Mouse (Mus musculus) cerebellum, adult 2 months (tissue): ENCODE data around the gene Cks1b. TPM values are rescaled to one million over a fixed set of nuclear protein-coding genes. Genes with fewer than 3 reads are reported as not detected.

ENCODE experiments used
- DNase-seq, 2 experiments: peaks; one replicate each; pipeline ENCODE4 v3.0.0; 2021
- H3K27ac ChIP-seq: fragments of 200-500 bp; 2 replicates; pipeline ENCODE4 v1.5.1; 2012; ENCODE audit warnings: low read length, control low read depth, inconsistent platforms; ENCODE audit not compliant: insufficient read depth
- H3K27me3 ChIP-seq: fragments of 200-500 bp; 2 replicates; pipeline ENCODE4 v1.6.1; 2012; ENCODE audit warnings: inconsistent platforms, mild to moderate bottlenecking, low read length, moderate library complexity; ENCODE audit not compliant: control insufficient read depth, insufficient read depth
- H3K4me1 ChIP-seq: fragments of 200-500 bp; 2 replicates; pipeline ENCODE4 v1.6.1; 2011; ENCODE audit warnings: low read length; ENCODE audit not compliant: control insufficient read depth, insufficient read depth
- H3K4me3 ChIP-seq: fragments of 200-500 bp; replicated peaks from 2 replicates; pipeline ENCODE3; 2011; ENCODE audit warnings: mild to moderate bottlenecking, low read depth, low read length, control low read depth; ENCODE audit not compliant: insufficient read depth
- CTCF ChIP-seq: fragments of 200-500 bp; IDR thresholded peaks from 2 replicates; pipeline ENCODE4 v1.5.1; 2011; ENCODE audit warnings: low read depth, mild to moderate bottlenecking, control low read depth, low read length, moderate library complexity, borderline replicate concordance; ENCODE audit not compliant: insufficient read depth
- POLR2A ChIP-seq: fragments of 200-500 bp; IDR thresholded peaks from 2 replicates; pipeline ENCODE4 v1.6.1; 2011; ENCODE audit warnings: low read length, control low read depth, borderline replicate concordance; ENCODE audit not compliant: insufficient read depth
- WGBS: fragments of 180-500 bp; shearing (Covaris S2); methylation state at CpG from one replicate; pipeline ENCODE4 v1.1.7; 2018; 5-methylcytosine and 5-hydroxymethylcytosine counted together
- polyA plus RNA-seq: library from polyadenylated mRNA; depleted of rRNA; stranded (reverse); fragments of >200 nt; gene quantifications from 2 replicates; pipeline ENCODE4 v1.2.3, GENCODE M21; 2012

Gene Cks1b
- polyA plus RNA-seq, 1 experiment: 7.0 TPM

DNA sequence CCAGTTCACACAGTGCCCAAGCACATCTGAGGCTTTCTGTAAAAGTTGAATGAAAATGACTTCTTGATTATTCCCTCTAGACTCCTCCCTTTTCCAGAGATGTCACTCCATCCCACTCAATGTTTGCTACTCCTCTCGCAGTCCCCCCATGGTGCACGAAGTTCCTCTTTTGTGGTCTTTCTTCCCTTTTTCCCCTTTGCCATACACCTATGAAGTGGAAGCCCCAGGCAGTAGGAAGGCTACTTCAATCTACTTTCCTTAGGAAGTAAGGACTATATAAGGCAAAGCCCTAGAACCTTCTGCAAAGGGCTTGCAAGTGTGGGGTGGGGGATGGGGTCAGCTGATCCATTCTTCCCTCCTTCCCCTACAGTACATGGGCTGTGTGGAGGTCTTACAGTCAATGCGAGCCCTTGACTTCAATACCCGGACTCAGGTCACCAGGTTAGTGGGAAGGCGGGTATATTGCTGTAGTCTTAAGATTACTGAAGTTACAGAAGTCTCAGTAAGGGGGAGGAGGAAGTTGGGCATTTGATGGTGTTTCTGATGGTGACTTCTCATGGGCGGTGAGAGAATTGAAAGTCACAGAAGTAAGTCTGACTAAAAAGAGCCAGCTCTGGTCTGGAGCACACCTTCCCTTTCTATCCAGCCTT is 4.5 kb upstream of the Cks1b start:
- no peaks in the 10 kb centered on the region for H3K27me3 ChIP-seq
- WGBS: 82% methylated on average over 6 of the region's 6 CpGs
- no peak overlapping the region for H3K4me3 ChIP-seq
- no peak overlapping the region for H3K27ac ChIP-seq
- DNase-seq: no peak
- H3K4me1 ChIP-seq: 0 out of 2 replicates have a peak, but pooled peaks cover 7% of the 10 kb centered on the region
- TF ChIP-seq POLR2A: no peak
- TF ChIP-seq CTCF: no peak

DNA sequence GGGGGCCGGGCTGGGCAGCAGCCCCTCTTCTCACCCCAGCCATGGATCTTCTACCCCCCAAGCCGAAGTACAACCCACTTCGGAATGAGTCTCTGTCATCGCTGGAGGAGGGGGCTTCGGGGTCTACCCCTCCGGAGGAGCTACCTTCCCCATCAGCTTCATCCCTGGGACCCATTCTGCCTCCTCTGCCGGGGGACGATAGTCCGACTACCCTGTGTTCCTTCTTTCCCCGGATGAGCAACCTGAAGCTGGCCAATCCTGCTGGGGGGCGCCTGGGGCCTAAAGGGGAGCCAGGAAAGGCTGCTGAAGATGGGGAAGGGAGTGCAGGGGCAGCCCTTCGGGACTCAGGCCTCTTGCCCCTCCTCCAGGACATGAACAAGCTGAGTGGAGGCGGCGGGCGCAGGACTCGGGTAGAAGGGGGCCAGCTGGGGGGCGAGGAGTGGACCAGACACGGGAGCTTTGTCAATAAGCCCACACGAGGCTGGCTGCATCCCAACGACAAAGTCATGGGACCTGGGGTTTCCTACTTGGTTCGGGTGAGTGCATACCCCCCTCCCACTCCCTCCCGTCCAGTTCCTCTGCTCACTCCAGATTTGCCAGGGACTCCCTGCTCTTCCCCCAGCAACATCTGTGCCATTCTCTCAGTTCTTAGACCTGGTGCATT is 3.8 kb upstream of the Cks1b start:
- Histone ChIP-seq H3K27ac (no peak overlapping the region), H3K4me3 (peak overlapping the region; percentile 37), H3K27me3 (no peaks in the 10 kb centered on the region)

DNA sequence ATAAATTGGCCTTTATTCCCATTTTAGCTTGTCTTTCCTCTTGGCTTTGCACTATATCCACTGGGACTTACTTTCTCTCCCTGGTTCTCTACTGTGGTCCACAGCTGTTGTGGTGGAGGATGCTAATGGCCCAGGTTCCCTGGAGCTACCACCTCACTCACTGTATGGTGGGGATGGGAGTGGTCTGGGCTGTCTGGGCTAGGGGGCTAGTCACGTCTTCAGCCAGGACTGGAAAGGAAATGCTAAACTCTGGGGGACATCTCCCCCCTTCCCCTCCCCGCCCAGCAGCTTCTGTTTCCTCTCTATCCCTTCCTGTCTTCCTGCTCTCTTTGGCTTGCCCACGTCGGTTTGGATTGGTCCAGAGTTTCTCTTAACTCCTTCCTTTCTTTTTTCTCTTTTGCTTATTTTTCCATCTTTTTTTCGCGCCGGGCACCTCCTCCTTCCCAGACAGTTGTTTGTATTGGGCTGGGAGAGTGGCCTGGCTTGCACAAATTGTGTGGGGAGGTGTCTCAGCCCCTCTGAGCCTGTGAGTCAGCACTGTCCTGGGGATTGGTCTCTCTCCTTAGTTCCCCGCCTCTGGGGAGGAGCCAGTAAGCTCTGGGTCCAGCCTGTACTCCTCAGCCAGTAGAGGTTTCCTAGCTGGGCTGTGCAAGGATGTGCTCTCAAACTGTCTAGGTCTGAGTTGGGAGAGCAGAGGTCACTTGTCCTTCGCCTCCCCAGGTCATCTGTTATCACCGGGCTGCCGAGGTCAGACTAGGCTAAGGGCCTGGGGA is 3.0 kb upstream of the Cks1b start:
- Histone ChIP-seq H3K4me3 (peak overlapping the region; percentile 28), H3K27me3 (no peaks in the 10 kb centered on the region), H3K27ac (no peak overlapping the region), H3K4me1 (0 out of 2 replicates have a peak, but pooled peaks cover 7% of the 10 kb centered on the region)
- DNase-seq: peak; percentile 57 to 69
- TF ChIP-seq CTCF (no peak), POLR2A (peak; percentile 34; the same call in 1 of the 2 replicates)
- WGBS: 12% methylated on average over 11 of the region's 11 CpGs

More for the DNA sequence above, 3.8 kb upstream of the Cks1b start:
- DNase-seq: no peak
- 0 out of 2 replicates have a peak, but pooled peaks cover 7% of the 10 kb centered on the region for H3K4me1 ChIP-seq
- no peak for TF ChIP-seq CTCF
- TF ChIP-seq POLR2A: no peak
- 17% methylated on average over 22 of the region's 22 CpGs for WGBS

DNA sequence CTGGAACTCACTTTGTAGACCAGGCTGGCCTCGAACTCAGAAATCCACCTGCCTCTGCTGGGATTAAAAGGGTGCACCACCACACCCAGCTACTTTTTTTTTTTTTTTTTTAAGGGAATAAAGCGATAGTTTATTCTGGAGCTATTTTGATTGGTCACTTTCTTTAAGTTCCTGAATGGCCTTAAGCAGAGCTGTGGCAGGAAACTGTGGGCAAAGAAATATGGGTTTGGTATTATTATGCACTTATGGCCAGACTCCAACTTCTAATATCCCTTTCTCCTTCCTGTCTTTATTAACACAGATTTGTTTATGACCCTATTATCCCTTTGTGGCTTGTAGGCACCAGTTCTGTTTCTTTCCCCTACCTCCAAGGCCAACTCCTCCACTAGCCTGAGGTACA is 2.2 kb upstream of the Cks1b start:
- Histone ChIP-seq H3K27ac (no peak overlapping the region), H3K4me1 (0 out of 2 replicates have a peak, but pooled peaks cover 7% of the 10 kb centered on the region), H3K4me3 (no peak overlapping the region), H3K27me3 (no peaks in the 10 kb centered on the region)
- DNase-seq: no peak
- TF ChIP-seq CTCF: no peak
- TF ChIP-seq POLR2A: no peak
- WGBS: 83% methylated on average over 2 of the region's 2 CpGs

DNA sequence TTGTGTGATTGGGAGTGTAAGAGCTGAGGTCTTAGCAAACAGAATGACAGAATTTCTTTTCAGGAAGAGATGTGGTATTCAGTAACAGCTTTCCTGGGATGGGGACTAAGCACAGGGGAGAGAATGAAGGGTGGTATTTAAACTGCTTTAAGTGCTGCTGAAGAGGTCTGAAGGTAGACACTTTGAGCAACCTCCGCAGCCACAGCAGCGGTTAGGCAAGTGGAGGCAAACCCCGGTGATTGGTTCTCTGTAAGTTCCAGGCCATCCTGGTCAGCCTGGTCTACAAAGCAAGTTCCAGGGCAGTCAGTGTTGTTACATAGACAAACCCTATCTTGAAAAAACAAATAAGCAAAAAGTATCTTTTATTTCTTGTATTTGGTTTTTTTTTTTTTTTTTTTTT is 1.8 kb upstream of the Cks1b start:
- Histone ChIP-seq H3K4me1 (0 out of 2 replicates have a peak, but pooled peaks cover 7% of the 10 kb centered on the region), H3K27me3 (no peaks in the 10 kb centered on the region), H3K27ac (no peak overlapping the region), H3K4me3 (no peak overlapping the region)
- DNase-seq: no peak
- TF ChIP-seq CTCF (no peak), POLR2A (no peak)
- WGBS: 71% methylated on average over 3 of the region's 3 CpGs

DNA sequence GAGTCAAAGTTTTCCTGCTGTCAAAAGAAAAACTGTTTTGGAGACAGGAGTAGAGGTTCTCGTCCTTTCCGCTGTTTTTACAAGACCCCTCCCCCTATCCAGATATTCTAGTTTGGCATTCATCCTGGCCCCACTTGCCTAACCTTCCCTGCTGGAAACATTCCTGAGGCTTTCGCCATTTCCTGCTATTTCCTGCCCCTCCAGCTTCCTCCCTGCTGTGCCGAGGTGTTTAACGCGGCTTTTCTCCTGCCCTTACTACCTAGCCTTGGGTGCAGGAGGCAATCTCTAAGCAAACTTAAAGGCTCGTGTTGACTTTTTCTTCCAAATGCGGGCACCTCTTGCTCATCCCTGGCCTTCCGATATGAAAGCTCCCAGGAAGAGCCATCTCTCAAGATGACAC is 1.4 kb upstream of the Cks1b start:
- Histone ChIP-seq H3K4me1 (0 out of 2 replicates have a peak, but pooled peaks cover 7% of the 10 kb centered on the region), H3K27me3 (no peaks in the 10 kb centered on the region), H3K4me3 (no peak overlapping the region), H3K27ac (0 out of 2 replicates have a peak overlapping the region, but pooled peaks have one; percentile 11)
- no peak for TF ChIP-seq POLR2A
- TF ChIP-seq CTCF: no peak
- no peak for DNase-seq
- WGBS: 10% methylated on average over 9 of the region's 9 CpGs

DNA sequence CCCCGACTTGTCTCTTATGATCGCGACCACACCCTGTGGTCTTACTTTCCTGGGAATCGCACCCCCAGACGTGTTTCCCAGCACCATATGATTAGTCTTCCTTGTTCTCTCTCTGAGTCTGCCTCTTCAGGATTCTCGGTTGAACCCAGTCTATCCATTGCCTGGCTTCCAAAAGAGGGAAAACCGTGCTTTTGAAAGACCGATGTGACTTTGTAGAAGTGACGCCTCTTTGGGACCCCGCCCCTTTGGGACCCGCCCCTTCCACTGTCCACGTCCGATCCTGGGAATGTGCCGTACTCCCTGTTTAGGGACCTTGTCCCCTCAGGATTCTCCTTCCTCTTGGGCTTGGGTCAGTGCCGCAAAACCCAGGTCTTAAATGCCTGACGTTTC is 673 bp upstream of the Cks1b start:
- under 1% methylated on average over 16 of the region's 16 CpGs for WGBS
- peak in 1 of 2 experiments; percentile 39 for DNase-seq
- H3K4me1 ChIP-seq: 0 out of 2 replicates have a peak, but pooled peaks cover 7% of the 10 kb centered on the region

DNA sequence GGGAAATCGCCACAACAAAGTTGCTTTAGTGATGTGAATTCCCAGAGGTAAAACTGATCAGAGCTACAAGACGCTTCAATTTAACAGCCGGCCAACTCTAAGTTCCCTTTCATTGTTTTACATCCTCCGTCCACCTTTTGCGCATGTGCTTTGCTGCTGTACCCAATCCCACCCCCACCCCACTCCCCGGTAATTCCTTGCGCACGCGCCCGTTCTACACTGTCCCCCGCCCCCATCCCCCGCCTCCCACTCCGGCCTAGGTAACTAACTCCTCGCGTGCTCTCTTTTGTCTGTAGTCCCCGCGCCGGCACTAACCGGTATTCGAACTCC is 378 bp downstream of the Cks1b start:
- Histone ChIP-seq H3K27ac (no peak overlapping the region), H3K4me1 (0 out of 2 replicates have a peak, but pooled peaks cover 7% of the 10 kb centered on the region), H3K4me3 (peak overlapping the region; percentile 74), H3K27me3 (no peaks in the 10 kb centered on the region)
- TF ChIP-seq CTCF (no peak), POLR2A (no peak)
- no peak for DNase-seq
- under 1% methylated on average over 20 of the region's 20 CpGs for WGBS

More for the DNA sequence above, 673 bp upstream of the Cks1b start:
- Histone ChIP-seq H3K27me3 (no peaks in the 10 kb centered on the region), H3K27ac (0 out of 2 replicates have a peak overlapping the region, but pooled peaks have one; percentile 11), H3K4me3 (peak overlapping the region; percentile 74)
- TF ChIP-seq POLR2A (no peak), CTCF (no peak)
